18 mouse cellular contexts compared by ENCODE assay signal in genomic region chr11:100112935-100113741, GRCm38 (mm10). TPM values are rescaled to one million over a fixed set of nuclear protein-coding genes. Genes with fewer than 3 reads are reported as not detected.
"Had no signal": no experiment of that assay in that cellular context is flagged by ENCODE, and none has a peak within 500 bp of the region (broad histone marks: within the 10 kb centered on the region; RNA-seq: fewer than 3 reads in every experiment).

No protein-coding gene starts in this region.

- H3K4me3 ChIP-seq: hindbrain, embryonic 13.5 days; layer of hippocampus, adult 2 months; limb, embryonic 12.5 days had no signal

- DNase-seq: kidney, adult 11 months; kidney, postnatal 36 days; lung, postnatal 4 days; right cerebral cortex, postnatal 14 days; thymus, adult 2 months; thymus, postnatal 25 days had no signal

- ATAC-seq: hindbrain, postnatal 0 days; midbrain, embryonic 16.5 days had no signal

- H3K9ac ChIP-seq: hindbrain, embryonic 13.5 days; limb, embryonic 12.5 days; liver, embryonic 14.5 days had no signal

- H3K36me3 ChIP-seq: hindbrain, embryonic 13.5 days; limb, embryonic 12.5 days had no signal

- H3K9me3 ChIP-seq: hindbrain, embryonic 13.5 days; limb, embryonic 12.5 days had no signal

- H3K4me2 ChIP-seq: hindbrain, embryonic 13.5 days; limb, embryonic 12.5 days; midbrain, embryonic 11.5 days had no signal

- H3K27me3 ChIP-seq: hindbrain, embryonic 13.5 days; limb, embryonic 12.5 days had no signal

- H3K27ac ChIP-seq: hindbrain, embryonic 13.5 days; hindbrain, postnatal 0 days; layer of hippocampus, adult 2 months; limb, embryonic 12.5 days; liver, embryonic 14.5 days had no signal

- H3K4me1 ChIP-seq: hindbrain, embryonic 13.5 days had no signal

RNA-seq across cellular contexts. Expression of gene Krt36, which starts 7.7 kb away (rescaled TPM):
- polyA plus RNA-seq: hindbrain, embryonic 13.5 days; liver, adult 2 months; liver, embryonic 14.5 days; midbrain, embryonic 11.5 days; midbrain, embryonic 16.5 days; neural tube, embryonic 14.5 days; spleen, adult 2 months had no signal

RNA-seq across cellular contexts. Expression of gene Krt13, which starts 8.2 kb away (rescaled TPM):
- polyA plus RNA-seq: hindbrain, embryonic 13.5 days; hindbrain, postnatal 0 days; limb, embryonic 12.5 days; liver, adult 2 months; midbrain, embryonic 11.5 days; neural tube, embryonic 14.5 days had no signal

RNA-seq across cellular contexts. Expression of gene Krt35, which starts 17.1 kb away (rescaled TPM):
- polyA plus RNA-seq: hindbrain, embryonic 13.5 days; kidney, embryonic 16.5 days; liver, adult 2 months; liver, embryonic 14.5 days; midbrain, embryonic 11.5 days; midbrain, embryonic 16.5 days; neural tube, embryonic 14.5 days; spleen, adult 2 months had no signal

RNA-seq across cellular contexts. Expression of gene Krt15, which starts 22.6 kb away (rescaled TPM):
- polyA plus RNA-seq: liver, adult 2 months; neural tube, embryonic 14.5 days; spleen, adult 2 months had no signal

RNA-seq across cellular contexts. Expression of gene Krt32, which starts 25.1 kb away (rescaled TPM):
- polyA plus RNA-seq: hindbrain, embryonic 13.5 days; hindbrain, postnatal 0 days; kidney, embryonic 16.5 days; limb, embryonic 12.5 days; liver, adult 2 months; liver, embryonic 14.5 days; midbrain, embryonic 11.5 days; midbrain, embryonic 16.5 days; neural tube, embryonic 14.5 days; spleen, adult 2 months; urinary bladder, adult 2 months had no signal
